Mouse (Mus musculus) liver, embryonic 14.5 days (tissue): ENCODE measurements around the gene Stard13.

ENCODE experiments used
- CTCF ChIP-seq: IDR thresholded peaks from 2 replicates; pipeline ENCODE4 v1.5.1; 2016; ENCODE audit warnings: antibody characterized with exemption, low read depth, control low read depth
- EP300 ChIP-seq: IDR thresholded peaks from 2 replicates; pipeline ENCODE4 v1.6.1; 2016; ENCODE audit warnings: antibody characterized with exemption, low read depth

- no peak for TF ChIP-seq CTCF
- TF ChIP-seq EP300: no peak
Observed at GRCm38 (mm10) chr5:151277927-151278326, 44.3 kb upstream of the Stard13 start.
